ENCODE assay signal across 17 mouse cellular contexts in genomic region chr14:100724962-100725361, GRCm38 (mm10).
A peak's percentile ranks its signal among the peaks of the same experiment; 100 is the strongest.
DNase-seq lines count a peak whose midpoint lies in the region; ATAC-seq and TF ChIP-seq lines count a peak whose summit lies in the region.
"Had no signal": no experiment of that assay in that cellular context is flagged by ENCODE, and none has a peak within 500 bp of the region (broad histone marks: within the 10 kb centered on the region; RNA-seq: fewer than 3 reads in every experiment).

No protein-coding gene starts in this region.

- no peak for TF ChIP-seq CTCF in hindbrain, postnatal 0 days (IDR thresholded peaks at IDR 0.05; ENCODE audit: low read depth)

- WGBS in hindbrain, postnatal 0 days = 70% methylated on average over 8 of the region's 8 CpGs
- WGBS in hindbrain, embryonic 16.5 days = 79% methylated on average over 8 of the region's 8 CpGs

- no peak for ATAC-seq in hindbrain, postnatal 0 days
- ATAC-seq in hindbrain, embryonic 16.5 days = no peak
- ATAC-seq: midbrain, embryonic 15.5 days had no signal

- no peak overlapping the region for H3K4me2 ChIP-seq in hindbrain, postnatal 0 days (ENCODE audit: low read depth, low read length)
- no peak overlapping the region for H3K4me2 ChIP-seq in hindbrain, embryonic 16.5 days (ENCODE audit: low read length)
- H3K4me2 ChIP-seq: kidney, embryonic 15.5 days; liver, embryonic 15.5 days; midbrain, embryonic 15.5 days had no signal

- peak; percentile 23 for DNase-seq in adrenal gland, postnatal 10 days
- DNase-seq in adrenal gland, postnatal 4 days (ENCODE audit: low spot score in 2 of 2) = no peak
- peak; percentile 46 for DNase-seq in hindbrain, postnatal 0 days (ENCODE audit: low spot score)
- peak; percentile 50 for DNase-seq in gastrocnemius, postnatal 25 days
- DNase-seq in lung, postnatal 36 days = peak; percentile 44
- no peak for DNase-seq in retina, embryonic 14.5 days (ENCODE audit: low spot score)
- no peak for DNase-seq in urinary bladder, postnatal 25 days (ENCODE audit: low spot score)
- DNase-seq: adrenal gland, postnatal 25 days; cerebellum, adult 9-11 months; right cerebral cortex, postnatal 4 days; thymus, adult 18-20 months had no signal

- no peak overlapping the region for H3K4me3 ChIP-seq in hindbrain, postnatal 0 days (ENCODE audit: low read length)
- H3K4me3 ChIP-seq in hindbrain, embryonic 16.5 days (ENCODE audit: low read length) = no peak overlapping the region
- H3K4me3 ChIP-seq: embryonic facial prominence, embryonic 10.5 days; forebrain, embryonic 10.5 days; kidney, embryonic 15.5 days; liver, embryonic 15.5 days; midbrain, embryonic 15.5 days had no signal

- H3K36me3 ChIP-seq in hindbrain, postnatal 0 days (ENCODE audit: insufficient read depth, low read length) = no peaks in the 10 kb centered on the region
- H3K36me3 ChIP-seq in hindbrain, embryonic 16.5 days (ENCODE audit: control insufficient read depth, insufficient read depth, low read length) = no peaks in the 10 kb centered on the region
- H3K36me3 ChIP-seq: embryonic facial prominence, embryonic 10.5 days; forebrain, embryonic 10.5 days; kidney, embryonic 15.5 days; liver, embryonic 15.5 days; midbrain, embryonic 15.5 days had no signal

- no peaks in the 10 kb centered on the region for H3K27me3 ChIP-seq in hindbrain, postnatal 0 days (ENCODE audit: insufficient read depth, low read length)
- no peaks in the 10 kb centered on the region for H3K27me3 ChIP-seq in hindbrain, embryonic 16.5 days (replicated peaks; ENCODE audit: control insufficient read depth, insufficient read depth, low read length)
- H3K27me3 ChIP-seq: kidney, embryonic 15.5 days; liver, embryonic 15.5 days; midbrain, embryonic 15.5 days had no signal

- no peak overlapping the region for H3K9ac ChIP-seq in hindbrain, postnatal 0 days (replicated peaks; ENCODE audit: low read length)
- no peak overlapping the region for H3K9ac ChIP-seq in hindbrain, embryonic 16.5 days (ENCODE audit: low read depth, low read length)
- H3K9ac ChIP-seq: kidney, embryonic 15.5 days; liver, embryonic 15.5 days; midbrain, embryonic 15.5 days had no signal

- H3K9me3 ChIP-seq in hindbrain, postnatal 0 days (ENCODE audit: low read length) = no peaks in the 10 kb centered on the region
- H3K9me3 ChIP-seq in hindbrain, embryonic 16.5 days (ENCODE audit: control insufficient read depth, low read length) = no peaks in the 10 kb centered on the region
- H3K9me3 ChIP-seq: embryonic facial prominence, embryonic 10.5 days; forebrain, embryonic 10.5 days; kidney, embryonic 15.5 days; liver, embryonic 15.5 days; midbrain, embryonic 15.5 days had no signal

- H3K4me1 ChIP-seq in hindbrain, postnatal 0 days (ENCODE audit: insufficient read depth, low read length) = no peaks in the 10 kb centered on the region
- no peaks in the 10 kb centered on the region for H3K4me1 ChIP-seq in hindbrain, embryonic 16.5 days (ENCODE audit: control insufficient read depth, insufficient read depth, low read depth, low read length)
- H3K4me1 ChIP-seq: kidney, embryonic 15.5 days; liver, embryonic 15.5 days had no signal

- H3K27ac ChIP-seq in hindbrain, postnatal 0 days = no peak overlapping the region
- no peak overlapping the region for H3K27ac ChIP-seq in hindbrain, embryonic 16.5 days (ENCODE audit: low read depth, low read length)
- H3K27ac ChIP-seq: embryonic facial prominence, embryonic 10.5 days; forebrain, embryonic 10.5 days; kidney, embryonic 15.5 days; liver, embryonic 15.5 days; midbrain, embryonic 15.5 days had no signal

Comparison
In these comparisons a context has a peak if more than half of its experiments do, and no peak if none do; other contexts are left out.
1. DNase-seq: peak in adrenal gland, postnatal 10 days (single experiment), hindbrain, postnatal 0 days (single experiment), gastrocnemius, postnatal 25 days (single experiment) and lung, postnatal 36 days (single experiment); none in adrenal gland, postnatal 4 days (0 of 2), retina, embryonic 14.5 days (single experiment) and urinary bladder, postnatal 25 days (single experiment).